Mouse (Mus musculus): ENCODE data around the gene Pkn1. TPM values are rescaled to one million over a fixed set of nuclear protein-coding genes. Genes with fewer than 3 reads are reported as not detected.

Gene Pkn1
- total and polyA plus RNA-seq, 2 experiments from 2014 or later: 18.2 to 65.6 TPM

GRCm38 (mm10) chr8:83716563-83716962, 17.6 kb upstream of the Pkn1 start:
- Histone ChIP-seq H3K36me3 (ENCODE audit: insufficient read depth, low read length) (peaks cover 14% of the 10 kb centered on the region), H3K9me3 (ENCODE audit: low read length) (no peaks in the 10 kb centered on the region), H3K27ac (no peak overlapping the region), H3K9ac (replicated peaks; ENCODE audit: low read length) (no peak overlapping the region), H3K27me3 (ENCODE audit: insufficient read depth, low read length) (no peaks in the 10 kb centered on the region), H3K4me3 (ENCODE audit: low read length) (0 out of 2 replicates have a peak overlapping the region, but pooled peaks have one; percentile 94), H3K4me1 (ENCODE audit: insufficient read depth, low read length) (0 out of 2 replicates have a peak, but pooled peaks cover 10% of the 10 kb centered on the region), H3K4me2 (ENCODE audit: low read depth, low read length) (peak overlapping the region; percentile 85)
- 89% methylated on average over 2 of the region's 2 CpGs for whole genome bisulfite sequencing
- ATAC-seq: no peak
- no peak for DNase-seq (ENCODE audit: low spot score)
- TF ChIP-seq CTCF (IDR thresholded peaks at IDR 0.05; ENCODE audit: low read depth): no peak

GRCm38 (mm10) chr8:83715771-83716170, 16.8 kb upstream of the Pkn1 start:
- H3K4me3 ChIP-seq (ENCODE audit: low read length): peak overlapping the region; percentile 94
- H3K4me2 ChIP-seq (ENCODE audit: low read depth, low read length): peak overlapping the region; percentile 85
- no peaks in the 10 kb centered on the region for H3K27me3 ChIP-seq (ENCODE audit: insufficient read depth, low read length)
- TF ChIP-seq CTCF (IDR thresholded peaks at IDR 0.05; ENCODE audit: low read depth): no peak
- H3K4me1 ChIP-seq (ENCODE audit: insufficient read depth, low read length): 0 out of 2 replicates have a peak, but pooled peaks cover 10% of the 10 kb centered on the region
- WGBS: under 1% methylated on average over 17 of the region's 17 CpGs
- peak overlapping the region; percentile 93; the same call in 1 of the 2 replicates for H3K27ac ChIP-seq
- H3K9me3 ChIP-seq (ENCODE audit: low read length): no peaks in the 10 kb centered on the region
- H3K9ac ChIP-seq (replicated peaks; ENCODE audit: low read length): peak overlapping the region; percentile 84
- ATAC-seq (no peak), DNase-seq (ENCODE audit: low spot score) (no peak)
- H3K36me3 ChIP-seq (ENCODE audit: insufficient read depth, low read length): peaks cover 7% of the 10 kb centered on the region

GRCm38 (mm10) chr8:83715031-83715690, 16.2 kb upstream of the Pkn1 start, which contains the start of gene Ddx39:
Gene Ddx39, plus strand, starts transcription at chr8:83715177.
- TF ChIP-seq CTCF (IDR thresholded peaks at IDR 0.05; ENCODE audit: low read depth): 0 out of 2 replicates have a peak, but pooled peaks have one; percentile 7
- Histone ChIP-seq H3K4me2 (ENCODE audit: low read depth, low read length) (peak within 1 kb of the TSS; percentile 85), H3K9me3 (ENCODE audit: low read length) (no peaks in the 10 kb centered on the region), H3K9ac (replicated peaks; ENCODE audit: low read length) (peak within 1 kb of the TSS; percentile 84), H3K27ac (peak within 1 kb of the TSS; percentile 93), H3K4me1 (ENCODE audit: insufficient read depth, low read length) (0 out of 2 replicates have a peak, but pooled peaks cover 10% of the 10 kb centered on the region), H3K36me3 (ENCODE audit: insufficient read depth, low read length) (peaks cover 1% of the 10 kb centered on the region; the same call in 1 of the 2 replicates), H3K27me3 (ENCODE audit: insufficient read depth, low read length) (no peaks in the 10 kb centered on the region), H3K4me3 (ENCODE audit: low read length) (peak within 1 kb of the TSS; percentile 94)
- DNase-seq (ENCODE audit: low spot score) (peak; percentile 98), ATAC-seq (peak; percentile 100)
- under 1% methylated on average over 59 of the region's 63 CpGs for WGBS

- DNase-seq (ENCODE audit: low spot score): no peak
- WGBS: 16% methylated on average over 8 of the region's 8 CpGs
Measured at GRCm38 (mm10) chr8:83714676-83715030, 15.7 kb upstream of the Pkn1 start.

DNA sequence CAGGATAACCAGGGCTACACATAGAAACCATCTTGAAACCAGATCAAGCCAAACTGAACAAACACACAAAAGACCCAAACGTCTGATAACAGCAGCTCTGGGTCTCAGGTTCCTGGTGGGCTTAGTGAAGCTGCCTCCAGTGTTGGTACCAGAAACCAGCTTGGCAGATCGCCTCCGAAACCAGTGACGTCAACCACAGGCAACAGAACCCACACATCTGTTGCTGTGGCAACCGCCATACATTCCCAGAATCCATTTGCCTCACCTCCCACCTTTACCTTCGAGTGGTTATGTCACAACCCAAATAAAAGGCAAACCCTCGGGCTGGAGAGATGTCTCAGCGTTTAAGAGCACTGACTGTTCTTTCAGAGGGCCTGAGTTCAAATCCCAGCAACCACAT, 8.6 kb upstream of the Pkn1 start:
- 72% methylated on average over 8 of the region's 8 CpGs for WGBS
- ATAC-seq (no peak), DNase-seq (ENCODE audit: low spot score) (no peak)
- no peak for TF ChIP-seq CTCF (IDR thresholded peaks at IDR 0.05; ENCODE audit: low read depth)
- Histone ChIP-seq H3K4me1 (ENCODE audit: insufficient read depth, low read length) (no peaks in the 10 kb centered on the region), H3K9ac (replicated peaks; ENCODE audit: low read length) (no peak overlapping the region), H3K27me3 (ENCODE audit: insufficient read depth, low read length) (no peaks in the 10 kb centered on the region), H3K4me3 (ENCODE audit: low read length) (no peak overlapping the region), H3K9me3 (ENCODE audit: low read length) (no peaks in the 10 kb centered on the region), H3K36me3 (ENCODE audit: insufficient read depth, low read length) (no peaks in the 10 kb centered on the region), H3K4me2 (ENCODE audit: low read depth, low read length) (no peak overlapping the region), H3K27ac (no peak overlapping the region)

More at GRCm38 (mm10) chr8:83714676-83715030, 15.7 kb upstream of the Pkn1 start:
- Histone ChIP-seq H3K36me3 (ENCODE audit: insufficient read depth, low read length) (no peaks in the 10 kb centered on the region), H3K4me2 (ENCODE audit: low read depth, low read length) (peak overlapping the region; percentile 85), H3K4me3 (ENCODE audit: low read length) (peak overlapping the region; percentile 94), H3K9ac (replicated peaks; ENCODE audit: low read length) (no peak overlapping the region), H3K27ac (peak overlapping the region; percentile 93; the same call in 1 of the 2 replicates), H3K9me3 (ENCODE audit: low read length) (no peaks in the 10 kb centered on the region), H3K4me1 (ENCODE audit: insufficient read depth, low read length) (0 out of 2 replicates have a peak, but pooled peaks cover 10% of the 10 kb centered on the region), H3K27me3 (ENCODE audit: insufficient read depth, low read length) (no peaks in the 10 kb centered on the region)
- ATAC-seq: no peak
- TF ChIP-seq CTCF (IDR thresholded peaks at IDR 0.05; ENCODE audit: low read depth): no peak

DNA sequence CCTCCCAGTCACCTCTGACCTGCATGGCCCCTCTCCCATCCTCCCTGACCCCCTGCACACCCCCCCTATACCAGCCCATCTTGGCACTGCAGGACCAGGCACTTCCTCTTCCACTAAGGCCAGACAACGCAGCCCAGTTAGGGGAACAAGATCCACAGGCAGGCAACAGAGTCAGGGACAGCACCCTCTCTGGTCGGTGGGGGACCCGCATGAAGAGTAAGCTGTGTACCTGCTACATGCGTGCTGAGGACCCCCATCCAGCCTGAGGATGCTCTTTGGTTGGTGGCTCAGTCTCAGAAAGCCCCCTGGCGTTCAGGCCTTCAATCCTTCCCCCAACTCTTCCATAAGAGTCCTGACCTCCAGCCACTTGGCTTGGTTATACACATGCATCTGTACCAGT, 7.4 kb upstream of the Pkn1 start:
- Histone ChIP-seq H3K9me3 (ENCODE audit: low read length) (no peaks in the 10 kb centered on the region), H3K27ac (no peak overlapping the region), H3K4me3 (ENCODE audit: low read length) (no peak overlapping the region), H3K27me3 (ENCODE audit: insufficient read depth, low read length) (no peaks in the 10 kb centered on the region), H3K4me2 (ENCODE audit: low read depth, low read length) (no peak overlapping the region), H3K36me3 (ENCODE audit: insufficient read depth, low read length) (no peaks in the 10 kb centered on the region), H3K9ac (replicated peaks; ENCODE audit: low read length) (no peak overlapping the region), H3K4me1 (ENCODE audit: insufficient read depth, low read length) (no peaks in the 10 kb centered on the region)
- no peak for ATAC-seq
- WGBS: 64% methylated on average over 5 of the region's 5 CpGs
- TF ChIP-seq CTCF (IDR thresholded peaks at IDR 0.05; ENCODE audit: low read depth): no peak
- no peak for DNase-seq (ENCODE audit: low spot score)

- Histone ChIP-seq H3K9me3 (ENCODE audit: low read length) (no peaks in the 10 kb centered on the region), H3K27me3 (ENCODE audit: insufficient read depth, low read length) (no peaks in the 10 kb centered on the region), H3K4me3 (ENCODE audit: low read length) (no peak overlapping the region), H3K4me1 (ENCODE audit: insufficient read depth, low read length) (peaks cover 5% of the 10 kb centered on the region; the same call in 1 of the 2 replicates), H3K4me2 (ENCODE audit: low read depth, low read length) (no peak overlapping the region), H3K36me3 (ENCODE audit: insufficient read depth, low read length) (no peaks in the 10 kb centered on the region), H3K9ac (replicated peaks; ENCODE audit: low read length) (no peak overlapping the region), H3K27ac (no peak overlapping the region)
- ATAC-seq (no peak), DNase-seq (ENCODE audit: low spot score) (no peak)
- TF ChIP-seq CTCF (IDR thresholded peaks at IDR 0.05; ENCODE audit: low read depth): no peak
- WGBS: 81% methylated on average over 4 of the region's 4 CpGs
Measured at GRCm38 (mm10) chr8:83703426-83703825, 4.4 kb upstream of the Pkn1 start.
